Mouse (Mus musculus) CD4-positive, CD25-positive, alpha-beta regulatory T cell, adult 2 months (primary cell): ENCODE results near the gene Casz1.

ENCODE experiments used
- DNase-seq: peaks from one replicate; pipeline ENCODE4 v3.0.0-alpha.2; 2012; ENCODE audit warnings: low read depth, low spot score

Gene Casz1

DNA sequence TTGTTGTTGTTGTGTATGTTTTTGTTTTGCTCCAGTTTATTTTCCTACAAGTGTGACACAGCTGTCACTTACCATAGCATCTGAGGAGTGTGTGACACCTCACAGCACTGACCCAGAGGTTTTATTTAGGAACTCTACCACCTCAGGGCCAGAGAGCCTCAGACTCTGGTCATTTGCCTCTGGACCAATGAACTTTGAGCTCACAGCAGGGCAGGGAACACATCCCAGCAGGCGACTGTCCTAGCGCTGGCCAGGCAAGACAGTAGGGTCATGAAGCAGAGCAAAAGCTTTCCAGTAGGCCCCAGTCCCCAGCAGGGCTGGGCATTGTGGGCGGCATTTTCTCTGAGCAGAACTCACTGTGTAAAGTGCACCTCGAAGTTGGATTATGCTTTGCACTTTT, 1.2 kb upstream of the Casz1 start:
- DNase-seq: no peak

DNA sequence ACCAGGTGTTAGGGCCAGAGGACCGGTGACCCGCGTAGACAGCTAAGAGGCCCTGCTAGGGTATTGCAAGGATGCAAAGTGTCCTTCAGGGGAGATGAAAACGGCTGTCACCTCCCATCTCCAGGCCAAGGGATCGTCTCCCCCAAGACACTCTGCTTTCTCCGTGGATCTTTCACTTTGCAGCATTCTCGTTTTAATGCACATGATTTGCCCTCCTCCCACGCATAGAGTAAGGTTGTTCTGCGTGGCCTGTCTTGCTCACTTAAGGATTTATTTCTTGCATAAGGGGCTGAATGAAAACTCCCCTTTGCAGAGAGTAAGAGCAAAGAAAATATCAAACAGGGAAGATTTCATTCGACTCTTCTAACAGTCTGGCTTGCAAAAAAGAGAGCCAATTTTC, 593 bp upstream of the Casz1 start:
- DNase-seq: no peak

DNA sequence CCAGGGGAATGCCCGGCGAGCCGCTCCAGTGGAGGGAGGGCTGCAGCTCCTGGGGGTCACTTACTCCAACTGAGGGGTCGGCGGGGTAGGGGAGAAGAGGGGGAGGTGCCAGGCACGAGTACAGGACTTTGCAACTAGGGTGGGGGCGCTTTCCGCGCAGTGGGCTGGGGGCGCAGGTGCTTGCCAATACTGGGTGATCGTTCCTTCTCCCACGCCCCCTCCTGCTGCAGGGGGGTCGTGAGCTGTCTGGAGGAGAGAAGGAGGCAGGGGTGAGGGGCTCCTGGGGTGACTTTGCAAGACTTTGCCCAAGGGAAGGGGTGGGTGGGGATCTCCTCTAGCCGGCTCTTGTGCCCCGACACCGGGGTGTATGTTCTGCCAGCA, 541 bp downstream of the Casz1 start:
- DNase-seq: no peak

DNA sequence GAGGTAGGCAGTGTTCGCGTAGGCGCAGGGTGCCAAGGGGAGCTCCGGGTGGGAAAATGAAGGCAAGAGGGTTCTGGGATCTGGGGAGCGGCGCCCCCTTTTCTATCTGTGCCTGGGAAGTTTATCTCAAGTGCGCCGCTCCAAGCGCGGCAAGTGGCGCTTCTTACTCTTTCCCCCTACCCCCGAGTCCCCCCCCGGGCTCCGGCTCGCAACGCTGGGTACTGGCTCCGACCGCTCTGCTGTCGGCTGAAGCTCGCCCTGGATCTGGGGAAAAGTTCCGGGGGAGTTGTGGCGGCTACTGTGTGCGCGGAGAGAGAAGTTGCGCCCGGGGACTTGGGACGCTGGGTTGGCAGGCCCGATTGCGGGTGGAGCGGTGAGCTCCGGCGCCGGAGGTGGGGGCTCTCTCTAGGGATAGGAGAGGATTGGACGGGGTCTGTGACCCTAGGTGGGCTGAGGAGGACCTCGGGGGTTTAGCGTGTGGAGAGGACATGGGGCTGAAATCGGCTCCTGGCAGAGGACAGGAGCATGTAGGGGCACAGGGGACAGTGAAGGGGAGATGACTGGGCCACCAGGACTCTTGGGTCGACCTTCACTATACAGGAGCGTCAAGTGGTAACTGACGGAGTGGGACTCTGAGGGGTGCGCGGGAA, 1.1 kb downstream of the Casz1 start:
- no peak for DNase-seq

DNA sequence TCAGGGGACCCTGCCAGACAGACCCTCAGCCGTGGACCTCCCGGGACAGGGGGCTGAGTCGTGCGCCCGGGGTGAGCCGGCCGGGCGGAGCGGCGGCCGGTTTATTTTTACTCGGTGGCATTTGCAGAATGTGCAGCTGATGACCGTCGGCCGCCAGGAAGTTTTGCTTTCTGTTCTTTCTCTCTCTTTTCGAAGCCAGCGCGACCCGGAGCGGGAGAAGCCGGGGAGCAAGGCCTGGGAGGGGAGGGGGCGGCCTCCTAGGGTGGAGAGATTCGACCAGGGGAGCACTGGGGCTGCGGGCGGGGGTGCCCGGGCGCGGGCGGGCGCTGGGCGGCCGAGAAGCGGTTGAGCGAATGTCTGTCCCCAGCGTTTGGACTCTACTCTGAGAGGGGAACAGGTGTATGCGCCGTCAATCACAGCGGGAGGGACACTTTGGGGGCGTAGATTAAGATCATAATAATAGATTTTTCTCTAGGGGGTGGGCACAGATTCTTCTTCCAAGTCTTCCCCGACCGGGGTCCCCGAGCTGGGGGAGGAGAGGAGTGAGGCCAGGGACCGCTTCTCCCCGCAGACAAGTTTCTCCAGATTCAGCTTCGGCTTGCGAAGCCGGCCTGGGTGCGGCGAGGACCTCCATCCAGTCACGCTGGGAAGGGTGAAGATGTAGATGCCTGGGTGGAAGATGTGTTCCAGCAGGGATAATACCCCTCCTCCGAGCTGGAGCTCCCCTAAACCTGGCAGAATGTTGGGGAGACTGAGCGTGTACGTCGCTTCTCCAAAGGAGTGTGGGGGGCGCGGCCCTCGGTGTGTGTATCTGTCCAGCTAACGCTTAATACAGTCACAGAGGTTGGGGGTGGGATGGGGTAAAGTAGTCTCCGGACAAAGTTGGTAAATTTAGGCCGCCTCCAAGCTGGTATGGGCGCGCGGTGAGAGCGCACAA, 1.9 kb downstream of the Casz1 start:
- DNase-seq: no peak

DNA sequence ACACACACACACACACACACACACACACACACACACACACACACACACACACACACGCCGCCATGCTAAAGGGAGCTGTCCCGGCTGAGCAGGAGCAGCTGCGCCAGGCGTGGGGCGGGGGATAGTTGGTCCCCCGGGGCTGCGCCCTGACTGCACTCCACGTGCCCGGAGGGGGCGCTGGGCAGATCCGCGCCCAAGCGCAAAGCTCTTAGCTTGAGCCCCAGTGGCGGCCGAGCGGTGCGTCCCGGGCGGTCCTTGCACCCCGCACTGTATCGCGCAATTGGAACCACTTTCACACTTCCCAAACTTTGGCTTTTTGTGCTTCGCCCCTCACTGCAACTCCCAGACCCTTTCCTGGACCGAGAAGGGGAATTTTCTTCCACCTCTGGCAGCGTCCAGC, 2.6 kb downstream of the Casz1 start:
- DNase-seq: no peak

DNA sequence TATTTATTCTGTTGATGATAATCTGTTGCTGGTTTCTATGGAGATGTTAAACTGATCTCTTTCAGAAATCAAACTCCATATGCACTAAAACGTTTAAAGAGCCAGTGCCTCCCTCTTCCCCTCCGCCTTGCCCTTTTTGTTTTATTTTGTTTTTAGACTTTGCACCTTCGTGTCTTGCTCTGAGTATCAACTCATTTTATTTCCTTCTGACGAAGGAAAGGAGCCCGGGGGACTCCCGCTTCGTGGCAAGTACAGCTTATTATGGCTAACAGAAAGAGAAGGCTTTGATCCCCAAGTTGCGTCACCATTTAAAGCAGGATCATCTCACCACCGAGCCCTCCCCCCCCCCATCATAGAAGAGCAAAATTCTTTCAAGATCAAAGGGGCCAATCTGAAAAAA, 3.2 kb downstream of the Casz1 start:
- DNase-seq: no peak

DNA sequence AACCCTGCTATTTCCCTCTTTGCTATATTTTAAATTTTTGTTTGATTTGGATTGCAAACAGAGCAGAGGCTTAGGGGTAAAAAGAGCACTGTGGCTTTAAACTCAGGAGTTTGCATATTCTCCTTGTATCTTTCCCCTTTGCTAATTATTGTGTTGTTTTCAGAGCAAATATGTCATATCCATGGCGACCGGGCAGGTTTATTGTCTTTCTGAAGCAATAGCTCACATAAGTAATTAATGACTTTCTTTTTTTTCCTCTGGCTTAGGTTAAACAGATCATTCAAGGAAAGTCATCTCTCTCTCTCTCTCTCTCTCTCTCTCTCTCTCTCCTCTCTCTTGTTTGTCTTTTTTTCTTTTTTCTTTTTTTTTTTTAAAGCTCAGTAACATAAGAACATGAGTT, 4.6 kb downstream of the Casz1 start:
- no peak for DNase-seq

DNA sequence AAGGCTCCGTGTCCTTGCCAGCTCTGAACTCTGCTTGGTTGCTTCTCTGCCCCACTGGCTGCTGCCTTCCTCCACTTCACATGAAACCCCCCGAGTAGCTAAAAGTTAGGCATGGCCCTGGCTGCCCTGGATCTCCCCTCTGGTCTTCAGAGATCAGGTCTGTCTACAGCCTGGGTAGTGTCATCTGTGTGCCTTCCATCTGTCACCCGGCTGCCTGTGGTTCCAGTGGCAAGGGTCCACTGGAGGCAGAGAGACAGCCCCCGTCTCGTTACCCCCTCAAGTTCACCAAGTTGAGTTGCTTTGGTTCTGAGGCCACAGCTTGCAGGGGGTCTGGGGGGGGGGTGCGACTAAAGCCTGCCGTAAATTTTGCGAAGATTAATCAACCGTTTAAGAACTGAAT, 6.5 kb downstream of the Casz1 start:
- no peak for DNase-seq

DNA sequence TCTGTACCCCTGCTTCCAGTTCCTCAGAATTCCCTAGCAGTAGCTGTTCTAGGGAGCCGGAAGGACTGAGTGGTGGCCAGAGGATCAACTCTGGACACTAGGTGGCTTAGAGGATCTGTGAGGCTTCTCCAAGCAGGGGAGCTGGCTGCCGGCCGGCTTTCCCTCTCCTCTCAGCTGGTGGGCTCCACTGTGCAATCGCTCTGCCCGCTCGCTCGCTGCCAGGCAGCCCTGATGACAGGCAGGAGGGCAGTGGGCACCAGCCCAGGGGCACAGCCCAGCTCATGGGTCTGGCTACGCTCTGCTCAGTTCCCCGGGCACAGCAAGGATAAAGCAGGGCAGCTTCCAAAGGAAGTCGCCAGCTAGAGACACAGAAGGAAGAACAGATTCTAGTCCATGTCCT, 7.7 kb downstream of the Casz1 start:
- no peak for DNase-seq

DNA sequence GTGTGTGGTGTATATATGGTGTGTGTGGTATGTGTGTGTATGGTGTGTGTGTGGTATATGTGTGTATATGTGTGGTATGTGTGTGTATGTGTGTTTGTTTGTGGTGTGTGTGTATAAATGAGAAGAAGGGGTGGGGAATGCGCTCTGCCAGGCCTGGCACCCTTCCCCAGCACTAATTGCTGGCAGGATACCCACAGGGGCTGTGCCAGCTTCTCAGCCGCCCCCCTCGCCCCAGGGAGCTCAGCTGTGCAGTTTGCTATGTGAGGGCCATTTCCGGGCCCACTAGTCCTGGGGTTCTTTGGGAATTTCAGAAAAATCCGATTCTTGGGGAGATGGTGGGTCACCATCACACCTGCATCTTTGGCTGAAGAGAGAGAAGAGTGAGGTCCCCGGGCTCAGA, 9.0 kb downstream of the Casz1 start:
- DNase-seq: no peak

DNA sequence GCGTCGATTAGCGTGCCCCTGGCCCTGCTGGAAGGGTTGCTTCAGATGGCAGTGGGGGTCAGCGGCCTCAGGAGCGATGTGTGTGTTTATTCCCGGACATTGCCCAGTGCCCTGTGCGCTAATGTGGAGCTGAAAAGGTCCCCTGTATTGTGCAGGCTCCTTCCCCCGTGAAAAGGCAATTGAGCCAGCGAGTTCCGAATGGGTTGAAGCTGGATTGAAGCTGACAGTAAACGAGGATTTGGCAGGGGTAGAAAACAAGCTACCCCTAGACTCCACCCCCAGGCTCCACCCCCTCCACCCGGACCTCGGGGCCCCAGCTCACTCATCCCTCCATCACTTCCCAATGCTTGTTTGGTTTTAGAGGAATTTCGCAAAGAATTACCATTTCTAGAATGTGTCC, 12.3 kb downstream of the Casz1 start:
- no peak for DNase-seq

DNA sequence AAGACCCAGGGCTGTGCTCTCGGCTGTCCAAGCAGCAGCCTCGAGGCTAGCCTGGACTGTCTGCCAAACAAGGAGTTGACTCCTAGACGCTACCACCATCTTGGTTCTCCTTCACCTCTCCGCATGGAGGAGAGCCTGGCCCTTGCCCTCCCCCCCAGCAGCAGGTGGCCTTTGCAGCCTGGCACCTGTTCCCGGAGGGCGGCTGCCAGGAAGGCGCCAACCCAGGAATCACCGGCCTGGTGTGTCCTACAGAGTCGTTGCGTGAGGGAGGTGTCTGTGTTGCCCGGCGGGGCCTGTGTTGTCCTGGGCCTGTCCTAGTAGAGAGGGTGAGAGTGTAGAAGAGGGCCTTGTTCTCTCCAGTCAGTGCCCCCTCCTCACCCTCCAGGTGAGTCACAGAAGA, 13.9 kb downstream of the Casz1 start:
- DNase-seq: no peak

DNA sequence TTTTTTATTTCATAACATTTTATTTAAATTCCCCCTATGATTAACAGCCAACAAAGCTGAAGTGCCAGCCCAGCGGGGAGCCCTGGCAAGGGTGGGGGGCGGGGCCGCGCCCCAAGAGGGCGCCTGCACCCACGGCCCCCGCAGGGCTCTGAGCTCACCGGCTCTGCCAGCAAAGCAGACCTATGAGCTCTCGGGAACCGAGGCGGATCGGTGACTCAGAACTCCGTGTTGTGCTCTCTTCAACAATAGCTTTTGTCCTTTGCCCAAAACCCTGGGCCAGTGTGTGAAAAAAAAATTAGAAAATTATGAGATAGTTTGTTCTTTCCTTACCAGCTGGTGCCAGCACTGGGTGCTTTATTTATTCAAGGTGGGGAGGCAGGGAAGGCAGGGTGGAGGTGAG, 15.9 kb downstream of the Casz1 start:
- DNase-seq: no peak

DNA sequence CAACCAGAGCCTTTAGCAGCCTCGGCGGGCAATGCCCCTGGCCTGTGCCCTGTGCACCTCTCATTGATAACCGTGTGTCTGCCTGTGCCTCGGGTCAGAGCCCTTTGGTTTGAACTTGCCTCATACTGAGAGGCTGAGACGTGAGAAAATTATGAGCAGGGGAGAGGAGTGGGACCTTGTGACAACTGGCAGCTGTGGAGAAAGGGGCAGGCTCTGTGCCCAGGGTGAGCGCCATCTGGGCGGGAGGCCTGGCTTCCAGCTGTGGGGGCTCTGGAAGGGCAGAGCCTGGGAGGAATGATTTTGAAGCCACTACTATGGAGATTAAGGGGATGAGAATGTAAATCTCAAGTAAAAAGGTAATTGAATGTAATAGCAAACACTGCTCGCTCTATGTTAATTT, 19.1 kb downstream of the Casz1 start:
- DNase-seq: no peak

DNA sequence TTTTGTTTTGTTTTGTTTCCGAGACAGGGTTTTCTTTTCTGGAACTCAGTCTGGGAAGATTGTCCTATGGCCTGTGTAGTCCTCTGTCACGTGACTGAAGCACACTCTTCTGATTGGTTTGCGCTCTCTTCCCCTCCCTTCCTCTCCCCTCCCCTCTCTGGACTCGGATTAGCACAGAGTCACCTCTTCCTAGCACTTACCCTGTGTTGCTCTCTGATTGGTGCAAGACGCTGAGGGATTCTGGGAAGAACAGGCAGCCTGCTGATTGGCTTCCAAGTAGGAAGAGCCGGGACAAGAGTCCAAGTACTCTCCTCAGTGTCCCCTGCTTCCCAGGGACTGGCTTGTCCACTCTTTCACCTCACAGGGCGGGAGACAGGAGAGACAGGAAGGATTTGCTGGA, 26.1 kb downstream of the Casz1 start:
- no peak for DNase-seq

DNA sequence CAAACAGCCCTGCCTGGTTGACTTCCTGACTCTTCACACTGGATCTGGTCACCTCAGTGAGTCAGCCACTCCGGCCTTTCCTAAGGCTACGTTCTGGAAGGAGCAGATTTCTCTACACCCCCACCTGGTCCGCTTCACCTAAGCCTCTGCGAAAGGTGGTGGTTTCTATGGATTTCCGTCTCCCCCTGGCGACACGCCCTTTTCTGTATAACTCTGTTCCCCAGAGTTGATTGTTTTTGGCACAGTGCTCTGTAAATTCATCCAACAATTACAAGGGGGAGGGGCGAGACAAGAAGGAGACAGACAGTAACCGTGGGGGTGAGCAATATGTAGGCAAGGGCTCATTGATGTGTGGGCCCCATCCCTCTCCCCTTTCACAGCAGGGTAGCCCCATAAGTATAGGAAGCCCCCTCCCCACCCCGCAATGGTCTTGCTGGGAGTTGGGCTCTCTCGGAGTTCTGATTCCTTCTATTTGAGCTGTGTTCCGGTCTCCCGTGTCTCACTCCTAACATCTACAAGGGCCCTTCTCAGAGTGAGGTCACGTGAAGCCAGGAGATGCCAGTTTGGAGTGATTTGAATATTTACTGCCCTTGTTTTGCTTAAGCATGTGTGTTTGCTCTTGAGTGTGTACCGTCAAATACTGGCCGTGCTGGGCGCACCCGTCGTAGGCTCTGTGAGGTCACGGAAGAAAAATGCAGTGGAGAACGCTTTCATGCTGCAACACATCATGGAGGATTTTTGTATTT, 29.2 kb downstream of the Casz1 start:
- no peak for DNase-seq

DNA sequence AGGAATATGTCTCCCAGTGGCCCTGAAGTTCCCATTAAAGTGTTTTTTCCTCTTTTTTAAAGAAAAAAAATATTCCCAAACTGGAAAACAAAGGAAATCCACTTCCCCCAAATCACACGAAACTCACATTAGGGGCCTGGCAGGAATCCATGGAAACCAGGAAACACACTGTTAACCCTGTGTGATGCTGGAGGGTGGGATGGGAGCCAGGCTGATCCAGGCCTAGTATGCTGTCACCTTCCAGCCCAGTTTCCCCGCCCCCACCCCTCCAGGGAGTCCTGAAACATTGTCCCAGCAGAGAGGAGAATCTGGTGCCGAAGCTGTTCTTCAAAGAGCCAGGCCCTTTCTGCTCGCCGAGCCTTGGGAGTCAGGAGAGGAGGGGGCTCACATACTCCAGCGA, 32.2 kb downstream of the Casz1 start:
- DNase-seq: no peak

DNA sequence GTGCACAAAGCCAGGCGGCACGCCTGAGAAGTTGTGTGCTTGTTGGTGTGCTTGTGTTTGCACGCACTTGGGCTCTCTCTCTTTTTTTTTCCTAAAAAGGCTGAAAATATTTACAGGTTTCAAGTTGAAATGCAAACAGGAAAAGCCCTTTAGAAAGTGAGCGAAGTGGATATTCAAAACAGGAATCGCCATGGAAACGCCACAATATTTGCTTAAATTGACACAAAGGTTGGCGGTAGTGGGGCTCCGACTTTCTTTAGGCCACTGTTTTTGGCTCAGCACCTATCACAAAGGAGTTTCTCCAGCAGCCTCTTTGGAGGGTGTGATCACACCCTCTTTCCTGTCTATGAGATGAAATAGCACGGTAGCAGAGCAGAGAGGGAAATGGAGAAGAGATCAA, 32.8 kb downstream of the Casz1 start:
- DNase-seq: no peak

DNA sequence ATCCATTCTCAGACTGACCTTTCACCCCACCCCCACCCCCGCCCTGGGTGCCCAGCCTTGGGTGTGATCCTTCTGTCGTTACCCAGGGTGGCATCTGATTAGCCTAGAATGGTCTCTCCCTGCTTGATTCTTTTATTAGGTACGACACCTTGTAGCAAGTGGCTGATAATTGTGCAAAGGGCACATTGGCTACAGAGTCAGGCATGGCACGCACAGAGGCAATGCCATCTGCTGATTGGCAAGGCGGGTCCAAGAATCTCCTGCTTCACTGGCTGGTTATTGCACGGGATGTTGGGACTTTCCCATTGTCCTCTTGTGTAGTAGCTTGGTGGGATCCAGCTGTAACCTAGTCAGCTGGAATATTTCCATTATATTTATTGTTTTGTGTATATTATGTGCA, 33.4 kb downstream of the Casz1 start:
- no peak for DNase-seq

DNA sequence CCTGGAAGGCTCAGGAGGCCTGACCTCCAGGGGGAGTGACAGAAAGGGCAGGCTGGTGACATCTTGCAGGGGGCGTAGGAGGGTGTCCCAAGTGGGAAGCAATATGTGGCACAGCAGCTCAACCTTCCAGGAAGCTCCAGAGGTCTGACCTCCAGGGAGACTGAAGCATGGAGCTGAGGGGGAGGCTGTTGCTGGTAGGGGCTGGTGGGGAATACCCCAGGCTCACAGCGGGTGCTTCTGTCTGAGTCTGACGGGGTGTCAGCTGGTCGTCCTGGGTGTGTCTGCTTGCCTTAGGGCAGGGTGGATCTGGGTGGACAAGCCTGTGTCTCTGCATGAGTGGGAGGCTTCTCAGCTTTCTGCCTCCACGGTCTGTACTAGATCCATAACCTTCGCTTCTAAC, 38.1 kb downstream of the Casz1 start:
- DNase-seq: no peak

DNA sequence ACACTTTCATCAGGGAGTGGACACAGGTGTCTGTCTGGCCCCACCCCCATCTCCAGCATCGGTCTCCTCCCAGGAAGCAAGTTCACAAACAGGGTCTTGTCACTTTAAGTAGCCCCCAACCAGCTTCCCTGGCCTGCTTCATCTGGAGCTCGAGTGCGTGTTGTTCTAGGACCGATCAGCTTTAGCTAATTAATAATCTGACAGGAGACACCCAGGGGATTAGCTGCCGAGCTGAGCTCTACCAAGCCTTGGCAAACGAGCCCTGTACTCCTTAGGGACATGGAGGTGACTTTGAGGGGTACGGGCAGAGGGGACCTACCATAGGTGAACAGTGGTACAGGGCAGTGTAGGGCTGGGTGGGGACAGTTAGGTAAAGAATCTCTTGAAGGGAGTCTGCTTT, 40.7 kb downstream of the Casz1 start:
- no peak for DNase-seq

DNA sequence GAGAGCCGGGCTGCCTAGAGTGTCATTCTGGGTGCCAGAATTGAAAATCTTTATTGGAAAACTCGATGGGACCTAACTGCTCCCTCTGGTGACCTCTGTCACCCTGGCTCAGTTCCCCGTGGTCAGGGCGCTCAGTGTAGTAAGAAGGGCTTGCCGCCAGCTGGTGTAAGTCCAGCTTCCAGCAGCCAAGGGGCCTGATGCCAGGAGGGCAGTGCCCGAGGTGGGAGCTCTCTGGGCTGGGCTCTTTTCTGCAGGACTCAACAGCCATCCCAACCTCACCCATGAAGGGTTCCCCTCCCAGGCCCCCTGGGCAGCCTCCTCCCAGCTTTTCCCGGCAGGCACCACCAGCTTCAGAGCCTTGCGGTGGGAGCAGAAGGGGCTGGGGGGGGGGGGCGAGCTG, 42.0 kb downstream of the Casz1 start:
- DNase-seq: no peak
